Mouse (Mus musculus) hematopoietic stem cell, adult 5-6 weeks (primary cell): ENCODE measurements around the gene Myod1. TPM values are rescaled to one million over a fixed set of nuclear protein-coding genes. Genes with fewer than 3 reads are reported as not detected.

Source experiments
- ATAC-seq, 2 experiments: fragments of 125-278 bp in 1 of 2; replicated peaks in 1 of 2; 2 replicates each; pipeline ENCODE4 v1.8.0; 2016 to 2017; ENCODE audit warnings: inconsistent platforms in 2 of 2, mild to moderate bottlenecking in 2 of 2, moderate number of reproducible peaks in 2 of 2, low read depth in 1 of 2, moderate TSS enrichment in 1 of 2; ENCODE audit not compliant: low FRiP score in 2 of 2, poor library complexity in 2 of 2, severe bottlenecking in 2 of 2, insufficient read depth in 1 of 2, low TSS enrichment in 1 of 2
- total RNA-seq: library from RNA; stranded (forward); fragments of 172-1452, 232-1000 nt; gene quantifications from 2 replicates; pipeline ENCODE4 v1.2.3, GENCODE M21; 2017

The Myod1 gene
- total RNA-seq, 1 experiment from 2014 or later = not detected

DNA sequence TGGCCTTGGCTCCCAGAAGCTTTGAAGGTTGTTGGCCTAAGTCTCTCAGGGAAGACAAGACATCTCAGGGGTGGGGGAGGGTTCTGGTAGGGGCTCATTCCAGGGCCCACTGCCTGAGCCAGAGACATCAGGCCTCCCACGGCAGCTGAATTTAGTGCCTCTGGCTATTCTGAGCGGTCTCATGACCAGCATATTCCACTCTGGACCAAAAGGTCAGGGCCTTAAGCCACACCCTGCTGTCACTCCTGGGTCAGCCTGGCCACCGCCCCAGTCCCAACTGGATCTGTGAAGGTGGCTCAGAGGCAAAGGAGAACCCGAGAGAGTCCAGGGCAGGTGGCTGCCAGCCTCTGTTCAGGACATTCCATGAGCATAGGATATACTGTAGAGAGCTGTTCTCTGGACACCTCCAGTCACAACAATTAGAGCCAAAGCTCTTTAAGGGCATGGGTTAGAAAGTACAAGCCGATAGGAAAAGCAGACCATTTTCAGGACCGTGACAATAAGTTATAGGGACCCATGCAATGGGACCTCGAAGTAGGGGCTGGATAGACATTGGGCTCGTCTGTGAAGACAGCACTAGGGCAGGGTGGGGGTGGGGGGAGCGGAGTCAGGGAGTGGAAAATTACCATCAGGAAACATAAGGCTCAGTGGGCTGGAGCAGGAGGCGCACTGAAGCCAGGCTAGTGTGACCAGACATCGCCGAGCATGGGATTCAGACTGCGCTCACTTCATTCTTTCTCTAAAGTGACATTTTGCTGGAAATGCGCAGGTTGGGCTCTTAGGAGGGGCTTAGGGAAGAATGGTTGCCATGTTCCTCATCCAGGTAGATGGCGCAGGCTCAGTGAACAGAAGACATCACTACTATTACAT is 27.6 kb downstream of the Myod1 start:
- no peak for ATAC-seq

DNA sequence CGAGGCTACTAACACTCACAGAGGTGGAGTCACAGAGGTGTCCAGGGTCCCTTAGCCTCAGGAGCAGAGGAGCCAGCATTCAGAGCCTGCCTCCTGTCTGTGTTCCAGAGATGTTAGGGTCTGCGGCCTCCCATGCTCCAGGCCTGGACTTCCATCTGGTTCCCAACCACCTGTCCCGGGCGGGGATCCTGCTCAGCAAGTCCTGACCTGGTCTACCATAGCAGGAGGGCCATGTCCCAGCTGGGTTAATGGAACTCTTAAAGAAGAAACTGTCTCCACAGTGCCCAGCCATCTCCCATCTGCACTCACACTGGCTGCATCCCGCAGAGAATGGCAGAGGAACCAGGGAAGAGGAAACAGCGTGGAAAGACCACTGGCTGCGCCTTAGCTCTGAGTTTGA is 28.5 kb downstream of the Myod1 start:
- no peak for ATAC-seq

DNA sequence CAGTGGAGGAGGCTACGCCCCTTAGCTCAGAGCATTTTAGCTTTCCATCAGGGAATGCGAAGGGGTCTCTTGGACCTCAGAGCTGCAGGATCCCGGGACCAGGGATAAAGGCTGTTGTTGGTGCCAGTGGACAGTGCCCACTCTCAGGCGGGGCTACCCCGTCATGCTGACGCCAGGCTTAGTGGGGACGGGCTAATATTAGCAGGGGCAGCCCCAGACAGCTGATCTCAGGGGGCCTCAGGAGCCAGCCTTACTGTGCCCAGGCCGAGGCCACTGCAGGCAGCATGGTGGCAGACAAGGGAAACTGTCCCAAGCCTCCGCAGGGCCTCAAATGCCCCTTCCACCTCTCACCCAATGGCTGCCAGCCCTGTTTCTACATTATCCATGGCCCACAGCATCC is 32.3 kb downstream of the Myod1 start:
- no peak for ATAC-seq

DNA sequence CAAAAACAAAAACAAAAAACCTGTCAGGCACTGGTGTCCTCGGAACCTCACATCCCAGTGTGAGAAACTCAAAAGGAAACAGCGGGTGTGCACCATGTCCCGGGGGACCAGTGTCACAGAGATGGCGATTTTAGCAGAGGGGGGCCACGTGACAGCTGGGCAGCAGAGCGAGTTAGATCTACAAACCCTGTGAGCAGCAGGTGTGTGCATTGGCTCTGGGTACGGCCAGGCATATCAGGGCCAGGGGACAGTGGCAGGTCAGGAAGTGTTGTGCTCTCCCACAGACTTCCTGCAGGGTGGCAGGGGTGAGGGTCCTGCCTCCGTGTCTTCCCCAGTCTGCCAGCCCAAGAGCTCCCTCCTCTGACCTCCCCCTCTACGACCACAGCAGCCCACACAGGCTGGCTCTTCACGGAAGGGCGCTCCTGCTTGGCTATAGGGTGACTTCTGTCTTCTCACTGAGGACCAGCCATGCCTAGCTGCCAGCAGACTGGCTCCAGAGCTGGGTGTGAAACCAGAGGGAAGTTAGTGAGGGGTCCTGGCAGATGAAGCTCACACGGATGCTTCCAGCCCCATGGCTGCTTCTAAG is 33.0 kb downstream of the Myod1 start:
- ATAC-seq = 0 out of 4 replicates have a peak, but pooled peaks of 1 of the 2 experiments have one; percentile 3

DNA sequence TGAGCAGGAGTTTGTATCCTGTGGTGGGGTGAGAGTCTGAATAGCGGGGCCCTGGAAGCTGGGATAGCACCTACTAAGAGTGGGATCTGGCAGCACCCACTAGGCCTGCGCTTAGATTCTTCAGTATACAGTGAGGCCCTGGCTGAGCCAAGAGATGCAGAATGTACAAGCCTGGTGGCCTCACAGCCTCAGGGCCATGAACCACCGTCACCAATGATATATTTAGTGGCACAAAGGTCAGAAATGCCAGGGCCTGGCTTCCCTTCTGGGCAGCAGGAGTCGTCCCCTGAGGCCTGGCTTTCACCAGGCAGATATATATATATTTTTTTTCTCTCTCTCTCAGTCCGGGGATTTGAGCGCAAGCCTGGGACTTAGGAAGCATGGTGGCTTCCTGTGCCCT is 34.5 kb downstream of the Myod1 start:
- no peak for ATAC-seq

DNA sequence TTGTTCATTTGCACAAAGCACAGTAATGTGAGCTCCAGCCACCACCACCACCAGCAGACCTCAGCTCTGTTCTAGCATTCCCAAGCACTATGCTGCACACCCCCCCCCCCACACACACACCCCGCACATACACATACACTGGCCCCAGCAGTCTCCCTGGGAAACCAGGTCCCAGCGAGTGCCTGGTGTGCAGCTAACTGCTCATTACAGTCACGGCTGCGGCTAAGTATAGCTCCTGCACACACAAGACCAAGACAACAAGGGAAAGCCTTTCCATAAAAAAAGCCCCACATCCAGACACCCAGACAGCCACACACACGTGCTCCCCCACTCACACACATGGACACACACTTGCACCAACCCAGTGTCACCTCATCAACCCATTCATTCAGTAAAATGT is 36.5 kb downstream of the Myod1 start:
- no peak for ATAC-seq

DNA sequence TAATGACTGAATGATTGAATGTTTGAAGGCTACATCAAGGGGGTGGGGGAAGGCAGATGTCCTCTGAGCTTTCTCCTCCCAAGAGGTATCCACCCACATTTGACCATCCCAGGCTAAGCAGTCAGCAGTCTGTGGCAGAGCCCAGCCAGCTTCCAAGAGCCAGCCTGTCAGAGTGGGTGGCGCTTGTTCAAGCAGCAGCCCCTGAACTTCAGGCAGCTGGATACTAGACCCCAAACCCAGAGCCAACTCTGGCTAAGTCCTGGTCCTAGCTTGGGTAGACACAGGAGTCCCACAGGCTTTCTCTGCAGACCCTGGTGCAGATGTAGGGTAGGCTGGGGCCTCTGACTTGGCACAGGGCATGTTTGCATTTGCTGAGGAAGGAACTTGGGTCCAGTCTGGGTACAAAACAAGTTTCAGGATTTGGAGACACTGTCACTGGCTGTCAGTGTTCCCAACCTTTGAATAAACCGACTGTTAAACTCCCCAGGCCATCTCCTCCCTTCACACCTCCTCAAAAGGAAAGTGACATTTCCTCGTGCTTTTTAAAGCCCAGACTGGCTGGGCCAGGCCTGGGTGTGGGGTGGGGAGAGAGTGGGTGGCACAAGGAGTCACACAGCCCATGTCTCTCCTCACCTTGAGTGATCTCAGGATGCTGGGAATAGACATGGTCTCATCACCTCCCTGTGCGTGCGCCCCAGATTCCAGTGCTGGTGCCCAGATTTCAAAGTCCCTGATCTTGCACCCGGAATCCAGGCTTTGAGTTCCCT is 37.9 kb downstream of the Myod1 start:
- no peak for ATAC-seq

DNA sequence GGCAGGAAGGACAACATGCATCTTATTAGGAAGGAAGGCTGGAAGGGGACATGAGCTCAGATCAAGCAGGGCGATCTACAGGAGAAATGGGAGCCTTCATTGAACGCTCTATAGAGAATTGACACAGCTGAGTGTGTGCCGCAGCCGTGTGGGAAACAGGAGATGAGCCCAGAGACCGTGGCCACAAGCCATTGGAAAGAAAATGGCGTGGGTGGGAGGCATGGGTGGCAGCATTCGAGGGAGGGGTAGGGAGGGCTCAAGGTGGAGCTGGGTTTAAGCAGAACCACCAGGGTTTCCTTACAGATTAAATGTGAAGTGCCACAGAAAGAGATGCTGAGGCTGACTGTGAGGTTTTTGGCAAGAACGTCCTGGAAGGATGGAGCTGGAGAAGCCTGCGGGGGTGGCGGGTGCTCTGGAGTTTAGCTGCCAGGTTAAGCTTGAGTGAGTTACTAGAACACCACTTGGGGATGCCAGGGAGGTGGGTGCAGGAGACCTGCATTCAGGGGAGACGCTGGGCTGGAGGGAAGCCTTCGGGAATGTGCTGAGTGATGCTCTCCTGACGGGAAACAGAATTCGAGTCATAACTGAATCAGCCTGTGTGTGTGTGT is 39.6 kb downstream of the Myod1 start:
- ATAC-seq = no peak

DNA sequence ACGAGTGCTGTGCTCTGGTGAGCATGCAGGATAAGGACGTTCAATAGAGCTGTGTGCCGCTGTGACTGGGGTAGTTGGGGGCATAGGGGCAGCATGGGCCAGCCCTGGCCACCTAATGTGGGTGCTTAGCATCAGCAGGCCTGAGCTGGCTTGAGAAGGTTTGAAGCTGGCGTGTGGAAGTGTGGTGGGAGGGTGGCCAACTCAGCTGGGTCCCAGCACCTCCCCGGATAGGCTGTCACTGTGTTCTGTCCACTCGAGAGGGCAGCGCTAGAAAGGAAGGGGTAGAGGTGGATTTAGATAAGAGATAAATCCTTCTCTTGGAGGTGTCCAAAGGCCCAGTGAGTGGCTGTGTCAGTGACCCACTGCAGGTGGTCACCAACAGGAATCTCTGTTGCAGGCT is 41.2 kb downstream of the Myod1 start:
- ATAC-seq = no peak

DNA sequence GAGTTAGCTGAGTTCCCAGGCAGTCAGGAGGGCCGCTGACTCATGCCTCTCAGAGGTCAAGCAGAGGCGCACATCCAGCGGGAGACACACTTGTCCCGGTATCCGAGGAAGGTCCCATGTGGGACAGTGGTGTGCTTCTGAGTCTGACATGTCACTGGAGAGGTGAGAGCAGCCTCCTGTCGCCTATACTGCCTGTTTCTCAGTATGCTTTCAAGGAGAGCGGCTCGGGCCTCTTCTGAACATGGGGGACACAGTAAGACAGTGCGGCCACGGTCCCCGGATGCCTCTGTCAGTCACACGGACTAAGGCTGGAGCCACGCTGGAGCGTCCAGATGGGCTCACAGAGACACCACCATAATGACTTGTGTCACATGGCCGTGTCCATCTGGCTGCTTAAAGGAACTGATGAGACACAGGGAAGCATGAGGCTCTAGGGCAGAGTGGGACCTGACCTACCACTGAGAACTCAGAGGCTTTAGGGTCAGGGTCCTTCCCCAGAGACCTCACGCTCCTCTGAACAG is 41.9 kb downstream of the Myod1 start:
- ATAC-seq = no peak

DNA sequence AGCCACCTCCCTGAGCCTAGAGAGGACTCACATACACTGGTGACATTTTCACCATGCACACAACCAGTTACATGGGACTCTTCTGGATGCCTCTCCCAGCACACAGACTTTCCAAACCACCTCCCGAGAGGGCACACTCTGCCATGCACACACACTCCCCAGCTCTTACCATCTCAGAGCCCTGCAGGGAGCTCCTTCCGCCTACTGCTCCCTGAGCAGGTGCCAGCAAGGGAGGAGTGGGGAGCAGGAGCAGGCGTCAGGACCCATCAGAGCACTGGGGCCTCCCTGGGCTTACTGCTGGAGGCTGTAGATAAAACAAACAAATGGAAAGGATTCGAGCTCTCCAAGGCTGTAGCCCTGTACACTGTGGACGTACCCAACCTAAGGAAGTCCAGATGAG is 45.3 kb downstream of the Myod1 start:
- no peak for ATAC-seq

DNA sequence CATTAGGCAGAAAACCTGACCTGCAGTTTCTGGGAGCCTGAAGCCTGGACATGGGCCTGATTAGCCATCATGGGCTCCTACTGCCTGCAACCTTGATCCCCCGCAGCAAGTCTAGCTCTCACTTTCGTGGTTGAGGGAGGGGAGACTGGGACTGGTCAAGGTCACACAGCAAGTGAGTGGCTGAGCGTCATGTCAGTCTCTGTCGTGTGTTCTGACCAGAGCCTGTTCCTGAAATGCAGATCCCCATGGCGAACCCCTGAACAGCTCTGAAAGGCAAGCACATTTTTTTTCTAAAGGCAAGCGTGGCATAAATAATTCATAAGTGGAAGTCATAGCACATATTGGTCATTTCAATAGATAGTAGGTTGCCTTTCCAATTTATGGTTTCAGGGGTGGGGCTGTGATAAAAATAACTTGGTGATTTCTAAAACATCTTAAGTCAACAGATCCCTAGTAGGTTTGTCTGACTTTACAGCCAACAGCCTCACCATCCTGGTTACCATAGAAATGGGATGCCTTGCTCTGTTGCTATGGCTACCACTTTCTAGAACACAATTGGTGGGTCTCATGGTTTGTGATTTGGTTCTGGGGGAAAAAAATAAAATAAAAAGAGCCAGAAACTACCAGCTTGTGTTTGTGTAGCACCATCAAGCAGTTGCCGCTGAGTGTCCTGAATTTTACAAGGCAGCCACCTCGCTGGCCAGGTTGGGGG is 45.9 kb downstream of the Myod1 start:
- no peak for ATAC-seq

DNA sequence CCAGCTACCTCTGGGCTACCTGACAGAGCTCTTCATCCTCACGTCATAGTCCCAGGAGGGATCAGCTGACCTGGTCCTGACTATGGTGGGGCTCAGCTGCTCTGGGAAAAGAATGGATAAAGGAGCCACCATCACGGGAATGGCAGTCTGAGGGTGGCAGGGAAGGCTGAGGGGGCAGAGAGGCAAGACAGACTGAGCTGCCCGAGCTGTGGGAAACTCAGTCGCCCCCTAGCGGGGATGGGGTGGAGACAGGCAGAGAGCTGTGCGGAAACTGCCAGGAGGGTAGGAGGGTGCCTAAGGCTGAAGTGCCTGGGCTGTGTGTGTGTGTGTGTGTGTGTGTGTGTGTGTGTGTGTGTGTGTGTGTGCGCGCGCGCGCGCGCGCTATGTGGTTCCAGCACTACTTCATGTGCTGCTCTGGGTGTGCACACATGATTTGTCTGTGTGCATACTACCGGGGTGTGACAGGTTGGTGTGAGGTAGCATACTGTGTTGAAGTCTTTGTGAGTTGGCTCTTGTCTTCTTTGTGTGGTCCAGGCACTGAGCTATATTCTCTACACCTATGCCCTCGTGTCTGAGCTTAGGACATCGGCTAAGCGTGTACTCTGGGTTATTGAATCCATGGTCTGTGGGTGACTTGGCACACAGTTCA is 46.6 kb downstream of the Myod1 start:
- peak; percentile 61 to 69 for ATAC-seq

DNA sequence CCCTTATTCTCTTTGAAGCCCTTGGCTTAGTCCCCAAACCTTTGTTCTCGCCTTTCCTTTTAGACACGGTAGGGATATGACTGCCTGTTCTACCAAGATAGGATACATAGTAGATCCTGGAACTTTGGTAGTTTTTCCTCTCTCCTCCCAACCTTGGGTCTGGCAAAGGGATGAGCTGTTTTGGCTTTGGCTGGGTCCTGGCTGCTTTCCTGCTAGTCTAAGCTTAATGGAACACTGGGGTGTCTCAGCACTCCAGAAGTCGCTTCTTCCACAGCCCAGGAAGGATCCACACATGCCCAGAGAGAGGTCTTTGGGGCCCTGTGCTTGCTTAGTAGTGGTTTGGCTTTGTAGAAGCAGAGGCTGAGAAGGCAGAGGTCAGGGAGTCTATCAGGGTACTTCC is 47.7 kb downstream of the Myod1 start:
- no peak for ATAC-seq

DNA sequence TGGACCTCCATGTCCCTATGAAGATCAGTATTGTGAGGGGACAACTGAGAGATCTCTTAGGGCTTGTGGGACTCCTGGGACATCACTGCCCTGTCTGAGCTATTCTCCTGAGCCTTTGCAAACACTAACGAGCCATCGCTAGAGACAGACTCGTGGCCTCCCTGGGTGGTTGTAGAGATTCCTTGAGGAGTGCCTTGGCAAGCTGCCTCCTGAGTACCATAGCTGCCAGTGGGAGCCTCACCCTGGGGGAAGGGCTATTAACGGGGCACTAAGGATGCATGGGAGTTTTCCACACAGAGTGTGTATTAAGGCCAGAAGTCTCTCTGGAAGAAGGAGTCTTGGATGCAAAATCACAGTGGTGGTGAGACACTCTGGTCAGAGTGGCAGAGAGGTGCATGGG is 48.7 kb downstream of the Myod1 start:
- ATAC-seq = no peak
